Mouse (Mus musculus) monocyte, adult 5-6 weeks (primary cell): ENCODE measurements around the gene Gm36210. TPM values are rescaled to one million over a fixed set of nuclear protein-coding genes. Genes with fewer than 3 reads are reported as not detected.

ENCODE experiments used
- ATAC-seq: fragments of 153-309, 156-312 bp; replicated peaks from 2 replicates; pipeline ENCODE4 v1.8.0; 2017; ENCODE audit warnings: mild to moderate bottlenecking; ENCODE audit not compliant: low TSS enrichment, insufficient number of reproducible peaks, severe bottlenecking, poor library complexity, low FRiP score
- total RNA-seq: library from RNA; stranded (forward); fragments of 200-1000, 200-491, 200-594 nt; gene quantifications from 3 replicates; pipeline ENCODE4 v1.2.3, GENCODE M21; 2017

The Gm36210 gene
- total RNA-seq, 1 experiment from 2014 or later = not detected

DNA sequence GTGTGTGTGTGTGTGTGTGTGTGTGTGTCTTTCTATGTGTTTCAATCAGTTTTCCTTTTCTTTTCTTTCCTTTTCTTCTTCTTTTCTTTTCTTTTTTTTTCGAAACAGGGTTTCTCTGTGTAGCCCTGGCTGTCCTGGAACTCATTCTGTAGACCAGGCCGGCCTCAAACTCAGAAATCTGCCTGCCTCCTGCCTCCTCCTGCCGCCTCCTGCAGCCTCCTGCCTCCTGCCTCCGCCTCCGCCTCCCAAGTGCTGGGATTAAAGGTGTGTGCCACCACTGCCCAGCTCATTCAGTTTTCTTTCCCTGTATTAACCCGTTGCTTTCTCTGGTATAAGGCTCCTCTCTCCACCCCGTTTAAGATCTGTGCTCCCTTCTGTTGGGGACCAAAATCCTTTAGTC lies 49.0 kb downstream of the Gm36210 start:
- no peak for ATAC-seq

DNA sequence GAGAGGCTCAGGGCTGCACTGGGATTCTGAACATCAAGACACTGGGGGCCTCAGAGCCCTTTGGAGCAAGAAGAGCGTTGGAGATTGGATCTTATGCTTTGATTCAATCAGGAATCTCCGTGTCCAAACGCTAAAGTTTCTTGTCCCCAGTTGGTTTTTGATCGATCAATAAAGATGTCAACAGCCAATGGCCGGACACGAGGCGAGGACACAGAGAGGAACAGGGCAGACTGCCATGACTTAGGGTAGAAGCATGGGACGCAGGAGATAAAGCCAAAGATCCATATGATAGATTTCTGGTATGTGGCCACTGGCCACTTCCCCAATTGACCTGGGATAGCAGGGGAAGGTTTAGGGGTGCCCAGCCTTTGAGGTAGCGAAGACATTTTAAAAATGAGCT lies 49.8 kb downstream of the Gm36210 start:
- no peak for ATAC-seq

DNA sequence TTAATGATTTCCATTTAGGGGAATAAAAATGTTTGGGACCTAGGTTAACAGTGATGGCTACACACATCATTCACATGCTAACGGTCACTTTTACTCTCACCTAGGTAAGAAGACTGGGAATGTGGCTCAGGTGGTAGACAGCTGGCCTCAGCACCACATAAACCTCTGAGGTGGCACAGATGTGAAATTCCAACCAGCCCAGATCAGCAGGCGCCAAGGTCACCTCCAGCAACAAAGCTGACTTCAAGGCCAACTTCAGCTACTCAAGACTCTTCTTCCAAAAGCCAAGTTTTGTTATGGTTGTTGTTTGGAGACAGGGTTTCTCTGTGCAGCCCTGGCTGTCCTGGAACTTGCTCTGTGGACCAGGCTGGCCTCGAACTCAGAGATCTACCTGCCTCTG lies 52.7 kb downstream of the Gm36210 start:
- ATAC-seq = no peak

DNA sequence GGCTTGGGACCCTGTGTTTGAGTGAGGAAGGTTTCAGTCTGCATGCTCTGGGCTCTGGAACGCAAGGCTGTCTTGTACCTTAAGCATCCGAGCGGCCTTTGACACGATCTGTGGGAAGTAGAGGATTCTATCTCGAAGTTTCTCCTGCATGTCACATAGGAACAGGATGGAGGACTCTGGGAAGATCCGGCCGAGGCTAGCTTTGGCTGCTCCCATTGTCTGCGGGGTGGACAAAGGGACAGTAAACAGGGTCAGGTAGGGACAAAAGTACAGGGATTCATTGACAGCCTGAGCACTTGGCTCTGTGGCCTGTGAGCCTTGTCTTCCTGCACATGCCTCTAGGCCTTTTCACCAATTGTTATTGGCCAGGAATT lies 55.0 kb downstream of the Gm36210 start:
- no peak for ATAC-seq

DNA sequence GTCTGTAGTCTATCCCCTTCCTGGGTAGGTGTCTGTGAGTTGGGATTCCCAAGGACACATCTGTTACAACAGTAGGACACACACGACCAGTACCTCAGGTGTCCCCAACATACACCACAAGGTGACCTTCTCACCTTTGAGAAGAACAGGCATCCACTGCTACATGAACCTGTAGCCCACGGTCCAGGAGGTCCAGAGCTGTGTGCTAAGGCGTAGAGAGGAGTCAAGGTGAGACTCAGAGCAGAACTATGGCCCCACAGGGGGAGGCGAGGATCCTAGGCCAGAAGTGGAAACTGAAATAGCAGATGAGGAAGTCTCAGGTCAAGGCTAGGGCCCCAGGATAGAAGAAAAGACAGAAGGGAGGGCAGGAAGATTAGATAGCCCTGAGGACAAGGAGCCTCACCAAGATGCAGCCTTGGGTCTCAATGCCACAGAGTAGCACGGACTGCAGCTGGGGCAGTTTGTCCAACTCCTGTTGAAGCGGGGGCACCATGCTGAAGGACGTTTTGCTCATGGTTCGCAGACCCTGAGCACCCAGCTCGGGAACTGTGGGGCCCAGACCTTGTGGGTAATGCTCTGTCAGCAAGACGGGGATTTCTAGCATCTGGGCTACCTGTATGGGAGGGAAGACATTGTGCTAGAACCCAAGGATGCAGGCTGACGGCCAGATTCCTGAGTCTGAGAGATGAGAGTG lies 55.5 kb downstream of the Gm36210 start:
- ATAC-seq = no peak

DNA sequence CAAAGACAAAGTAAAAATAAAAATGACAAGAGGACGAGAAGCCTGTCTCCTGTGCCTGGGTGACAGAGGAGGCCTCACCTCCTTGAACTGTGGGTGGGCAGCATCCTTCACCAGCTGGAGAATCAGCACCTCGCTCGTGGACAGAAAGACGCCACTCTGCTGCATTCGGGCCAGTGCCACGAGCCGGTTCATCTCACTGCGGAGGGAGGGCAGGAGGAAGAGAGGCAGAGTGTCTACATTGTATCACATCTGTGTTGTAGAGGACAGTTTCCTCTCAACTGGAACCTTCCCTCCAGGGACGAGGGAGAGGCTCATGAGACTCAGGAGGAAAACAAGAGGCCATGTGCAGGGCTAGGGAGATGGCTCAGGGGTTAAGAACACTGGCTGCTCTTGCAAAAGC lies 56.9 kb downstream of the Gm36210 start:
- ATAC-seq = no peak

Other genes starting within 250 kb of the Gm36210 start
- gene Ppp6r1, start 247.5 kb downstream of the Gm36210 start, total RNA-seq = 101 to 191 TPM (median 127 TPM) in 3 replicates
- gene Hspbp1, start 221.4 kb downstream of the Gm36210 start, total RNA-seq = 12.9 to 47.3 TPM (median 16.6 TPM) in 3 replicates
- gene Brsk1, start 215.9 kb downstream of the Gm36210 start, total RNA-seq = not detected in 3 replicates
- gene Tmem150b, start 181.3 kb downstream of the Gm36210 start, total RNA-seq = 5.6 to 6.8 TPM (median 6.4 TPM) in 3 replicates
- gene Kmt5c, start 166.4 kb downstream of the Gm36210 start, total RNA-seq = 25.1 to 60.4 TPM (median 38.0 TPM) in 3 replicates
- 4.7 TPM in 1 of 3 replicates, not detected in the others for gene Cox6b2, start 153.4 kb downstream of the Gm36210 start, total RNA-seq
- gene Fam71e2, start 135.2 kb downstream of the Gm36210 start, total RNA-seq = not detected in 3 replicates
- not detected in 3 replicates for gene Il11, start 123.7 kb downstream of the Gm36210 start, total RNA-seq
- not detected in 3 replicates for gene Tmem190, start 123.6 kb downstream of the Gm36210 start, total RNA-seq
- gene Tmem238, start 116.9 kb downstream of the Gm36210 start, total RNA-seq = 0.53 to 1.5 TPM (median 1.2 TPM) in 3 replicates
- 260 to 549 TPM (median 279 TPM) in 3 replicates for gene Rpl28, start 113.6 kb downstream of the Gm36210 start, total RNA-seq
- 96.9 to 129 TPM (median 127 TPM) in 3 replicates for gene Ube2s, start 93.9 kb downstream of the Gm36210 start, total RNA-seq
- gene Shisa7, start 61.8 kb downstream of the Gm36210 start, total RNA-seq = 0.11 TPM in 1 of 3 replicates, not detected in the others
- gene Isoc2b, start 36.3 kb downstream of the Gm36210 start, total RNA-seq = 7.1 to 45.7 TPM (median 35.7 TPM) in 3 replicates
- gene Isoc2a, start 29.4 kb downstream of the Gm36210 start, total RNA-seq = 4.5 to 8.4 TPM (median 7.9 TPM) in 3 replicates
- 2.6 to 6.0 TPM (median 5.9 TPM) in 3 replicates for gene Zfp628, start 8.7 kb upstream of the Gm36210 start, total RNA-seq
- 0.49 TPM in 1 of 3 replicates, not detected in the others for gene Nat14, start 15.5 kb upstream of the Gm36210 start, total RNA-seq
- gene Ssc5d, start 19.3 kb upstream of the Gm36210 start, total RNA-seq = not detected in 3 replicates
- gene Sbk2, start 57.9 kb upstream of the Gm36210 start, total RNA-seq = not detected in 3 replicates
- not detected in 3 replicates for gene Sbk3, start 64.7 kb upstream of the Gm36210 start, total RNA-seq
- gene Zfp579, start 89.6 kb upstream of the Gm36210 start, total RNA-seq = 1.2 to 2.5 TPM (median 1.3 TPM) in 3 replicates
- 4.4 to 12.1 TPM (median 5.1 TPM) in 3 replicates for gene Zfp524, start 107.9 kb upstream of the Gm36210 start, total RNA-seq
- gene Fiz1, start 108.2 kb upstream of the Gm36210 start, total RNA-seq = 12.5 to 26.2 TPM (median 14.6 TPM) in 3 replicates
- not detected in 3 replicates for gene Gm44973, start 109.0 kb upstream of the Gm36210 start, total RNA-seq
- gene Zfp865, start 113.9 kb upstream of the Gm36210 start, total RNA-seq = 20.1 to 30.4 TPM (median 22.9 TPM) in 3 replicates
- gene Ccdc106, start 114.0 kb upstream of the Gm36210 start, total RNA-seq = not detected in 3 replicates
- gene 4632433K11Rik, start 127.6 kb upstream of the Gm36210 start, total RNA-seq = 1.4 to 1.5 TPM in 2 of 3 replicates, not detected in the other
- gene Zfp784, start 131.9 kb upstream of the Gm36210 start, total RNA-seq = 3.0 to 3.8 TPM (median 3.1 TPM) in 3 replicates
- gene Zfp580, start 145.0 kb upstream of the Gm36210 start, total RNA-seq = not detected in 3 replicates
- 119 to 185 TPM (median 151 TPM) in 3 replicates for gene U2af2, start 155.6 kb upstream of the Gm36210 start, total RNA-seq
- gene Epn1, start 173.7 kb upstream of the Gm36210 start, total RNA-seq = 65.8 to 88.9 TPM (median 80.5 TPM) in 3 replicates
- not detected in 3 replicates for gene Rfpl4, start 210.4 kb upstream of the Gm36210 start, total RNA-seq
- 0.53 to 2.8 TPM in 2 of 3 replicates, not detected in the other for gene Rasl2-9, start 219.4 kb upstream of the Gm36210 start, total RNA-seq
- not detected in 3 replicates for gene Vmn1r55, start 243.2 kb upstream of the Gm36210 start, total RNA-seq